12 mouse cellular contexts compared by ENCODE assay signal in the genomic region with DNA sequence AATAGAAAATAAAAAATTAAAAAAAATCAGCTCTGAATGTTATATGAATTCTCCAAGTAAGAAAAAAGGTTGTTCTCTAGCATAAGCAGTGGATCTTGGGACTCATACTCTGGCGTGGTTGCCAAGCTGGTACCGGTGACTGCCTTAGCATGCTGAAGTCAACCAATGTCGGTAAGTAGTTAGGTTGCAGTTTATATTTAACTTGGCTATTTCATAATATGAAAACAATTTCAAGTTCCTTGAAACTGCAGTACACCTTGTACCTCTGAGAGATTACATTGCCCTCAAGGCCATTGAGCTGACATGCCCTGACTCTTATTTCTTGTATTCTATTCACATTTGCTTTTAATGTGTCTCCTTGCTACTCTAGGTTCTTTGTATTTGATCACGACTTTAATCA.
"Had no signal": no experiment of that assay in that cellular context is flagged by ENCODE, and none has a peak within 500 bp of the region (broad histone marks: within the 10 kb centered on the region; RNA-seq: fewer than 3 reads in every experiment).

No protein-coding gene starts in this region.

- H3K36me3 ChIP-seq: intestine, embryonic 15.5 days; limb, embryonic 10.5 days; liver, embryonic 13.5 days; midbrain, embryonic 15.5 days; neural tube, embryonic 12.5 days had no signal

- H3K9me3 ChIP-seq: intestine, embryonic 15.5 days; limb, embryonic 10.5 days; liver, embryonic 13.5 days; midbrain, embryonic 15.5 days; neural tube, embryonic 12.5 days had no signal

- H3K27ac ChIP-seq: hindbrain, embryonic 14.5 days; intestine, embryonic 15.5 days; left cerebral cortex, adult 2 months; limb, embryonic 10.5 days; liver, embryonic 13.5 days; macrophage; midbrain, embryonic 15.5 days; neural tube, embryonic 12.5 days; stomach, postnatal 0 days had no signal

- H3K4me3 ChIP-seq: intestine, embryonic 15.5 days; left cerebral cortex, adult 2 months; limb, embryonic 10.5 days; liver, embryonic 13.5 days; megakaryocyte, embryonic 14.5 days; midbrain, embryonic 15.5 days; neural tube, embryonic 12.5 days had no signal

- ATAC-seq: intestine, embryonic 15.5 days; liver, postnatal 0 days; midbrain, embryonic 15.5 days had no signal

- H3K27me3 ChIP-seq: intestine, embryonic 15.5 days; liver, embryonic 13.5 days; megakaryocyte, embryonic 14.5 days; midbrain, embryonic 15.5 days; neural tube, embryonic 12.5 days had no signal

- H3K4me1 ChIP-seq: intestine, embryonic 15.5 days; liver, embryonic 13.5 days; megakaryocyte, embryonic 14.5 days; midbrain, embryonic 15.5 days had no signal

- H3K9ac ChIP-seq: hindbrain, embryonic 14.5 days; intestine, embryonic 15.5 days; liver, embryonic 13.5 days; liver, postnatal 0 days; midbrain, embryonic 15.5 days; neural tube, embryonic 12.5 days had no signal

- DNase-seq: liver, embryonic 13.5 days; liver, postnatal 0 days had no signal

- H3K4me2 ChIP-seq: hindbrain, embryonic 14.5 days; intestine, embryonic 15.5 days; liver, embryonic 13.5 days; midbrain, embryonic 11.5 days; midbrain, embryonic 15.5 days; neural tube, embryonic 12.5 days had no signal
